Mouse (Mus musculus): ENCODE results near the gene Lhx1.

DNA sequence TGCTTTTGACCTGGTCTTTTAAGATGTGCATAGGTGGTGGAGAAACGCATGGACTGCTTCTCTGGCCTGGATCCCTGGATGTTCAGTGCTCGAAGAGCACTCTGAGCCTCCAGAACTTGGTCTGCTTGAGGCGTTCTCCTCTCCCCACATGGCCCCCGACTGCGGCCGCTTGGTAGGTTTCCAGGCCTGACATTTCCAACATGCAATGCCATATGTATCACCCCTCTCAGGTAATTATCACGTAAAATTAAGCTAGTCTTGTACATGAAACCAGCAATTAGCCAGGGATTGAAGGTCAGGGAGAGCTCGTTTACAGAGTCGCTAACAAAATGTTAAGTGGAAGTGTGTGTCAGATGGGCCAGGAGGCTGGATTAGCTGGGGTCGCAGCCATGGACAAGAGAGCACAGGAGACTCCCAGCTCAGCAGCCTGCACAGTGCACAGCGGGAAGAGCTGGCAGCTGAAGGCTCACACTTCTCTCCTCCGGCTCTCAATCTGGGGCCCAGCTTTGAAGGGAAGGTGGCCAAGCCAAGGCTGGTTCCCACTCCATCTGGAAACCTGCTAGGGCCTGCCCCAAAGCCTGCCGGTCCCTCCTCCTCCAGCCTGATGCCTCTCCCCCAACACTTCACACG is 28.6 kb upstream of the Lhx1 start:
- TF ChIP-seq POLR2A (IDR thresholded peaks at IDR 0.05; ENCODE audit: extremely low read depth, insufficient read depth, low read length) (no peak), CTCF (IDR thresholded peaks at IDR 0.05; ENCODE audit: low read depth, low read length) (no peak)

All from liver, adult 2 months (tissue).